Mouse (Mus musculus) intestine, postnatal 0 days (tissue): ENCODE data around the gene Pold1. TPM values are rescaled to one million over a fixed set of nuclear protein-coding genes. Genes with fewer than 3 reads are reported as not detected.

ENCODE experiments used
- ATAC-seq: fragments of 200-750 bp; cut with Nextera tagmentation; 2 replicates; pipeline ENCODE4 v1.8.0; 2017; ENCODE audit warnings: mild to moderate bottlenecking, moderate TSS enrichment, moderate library complexity
- H3K27ac ChIP-seq: fragments of 300-500 bp; sonication (generic); 2 replicates; pipeline ENCODE4 v1.5.1; 2014; ENCODE audit warnings: mild to moderate bottlenecking, low read depth, low read length, moderate library complexity
- H3K27me3 ChIP-seq: fragments of 300-500 bp; sonication (generic); replicated peaks from 2 replicates; pipeline ENCODE4 v1.6.1; 2014; ENCODE audit warnings: low read length, mixed read lengths; ENCODE audit not compliant: control insufficient read depth, insufficient read depth
- H3K36me3 ChIP-seq: fragments of 300-500 bp; sonication (generic); 2 replicates; pipeline ENCODE4 v1.6.1; 2014; ENCODE audit warnings: mild to moderate bottlenecking, moderate library complexity; ENCODE audit not compliant: control insufficient read depth, insufficient read depth
- H3K4me1 ChIP-seq: fragments of 300-500 bp; sonication (generic); replicated peaks from 2 replicates; pipeline ENCODE4 v1.6.1; 2014; ENCODE audit warnings: antibody characterized with exemption, low read length, mixed read lengths; ENCODE audit not compliant: control insufficient read depth, insufficient read depth
- H3K4me2 ChIP-seq: fragments of 300-500 bp; sonication (generic); replicated peaks from 2 replicates; pipeline ENCODE4 v1.6.1; 2014; ENCODE audit warnings: low read depth, mild to moderate bottlenecking, moderate library complexity
- H3K4me3 ChIP-seq: fragments of 300-500 bp; sonication (generic); 2 replicates; pipeline ENCODE4 v1.5.1; 2014; ENCODE audit warnings: low read depth, low read length
- H3K9ac ChIP-seq: fragments of 300-500 bp; sonication (generic); 2 replicates; pipeline ENCODE4 v1.6.1; 2014; ENCODE audit warnings: mild to moderate bottlenecking, low read depth, low read length
- H3K9me3 ChIP-seq: fragments of 300-500 bp; sonication (generic); 2 replicates; pipeline ENCODE4 v1.6.1; 2016; ENCODE audit warnings: mixed run types; ENCODE audit not compliant: control insufficient read depth
- CTCF ChIP-seq: sonication (generic); IDR thresholded peaks from 2 replicates; pipeline ENCODE4 v1.5.1; 2016; ENCODE audit warnings: low read depth, mild to moderate bottlenecking, control low read depth, antibody characterized with exemption, moderate library complexity
- WGBS: fragments of 180-500 bp; shearing (Covaris S2); extraction: QIAGEN DNeasy Blood & Tissue Kit; methylation state at CpG from one replicate; pipeline ENCODE4 v1.1.7; 2014; 5-methylcytosine and 5-hydroxymethylcytosine counted together
- polyA plus RNA-seq: library from polyadenylated mRNA; unstranded; fragments of >200 nt; fragmentation: Nextera tagmentation; extraction: Ambion mirVana; gene quantifications from 2 replicates; pipeline ENCODE4 v1.2.1, GENCODE M21; 2015

Pold1 gene
- polyA plus RNA-seq, 1 experiment from 2014 or later, result 16.8 TPM

GRCm38 (mm10) chr7:44526414-44527154 lies 22.1 kb downstream of the Pold1 start:
- 90% methylated on average over 14 of the region's 14 CpGs for WGBS
- Histone ChIP-seq H3K9me3 (no peaks in the 10 kb centered on the region), H3K27me3 (peaks cover 14% of the 10 kb centered on the region), H3K4me2 (no peak overlapping the region), H3K9ac (no peak overlapping the region), H3K4me3 (no peak overlapping the region), H3K4me1 (peaks cover 3% of the 10 kb centered on the region; the same call in 1 of the 2 replicates), H3K27ac (no peak overlapping the region), H3K36me3 (no peaks in the 10 kb centered on the region)
- TF ChIP-seq CTCF, result no peak
- no peak for ATAC-seq

GRCm38 (mm10) chr7:44525126-44525832 lies 23.4 kb downstream of the Pold1 start:
- Histone ChIP-seq H3K9ac (peak overlapping the region; percentile 26; the same call in 1 of the 2 replicates), H3K9me3 (no peaks in the 10 kb centered on the region), H3K4me1 (peaks cover 3% of the 10 kb centered on the region; the same call in 1 of the 2 replicates), H3K4me3 (peak overlapping the region; percentile 2; the same call in 1 of the 2 replicates), H3K36me3 (no peaks in the 10 kb centered on the region), H3K27ac (no peak overlapping the region), H3K4me2 (peak overlapping the region; percentile 55), H3K27me3 (peaks cover 18% of the 10 kb centered on the region)
- peak; percentile 31 for ATAC-seq
- TF ChIP-seq CTCF, result no peak
- 15% methylated on average over 22 of the region's 22 CpGs for WGBS

- ATAC-seq, result no peak
- H3K9ac ChIP-seq, result peak within 1 kb of the TSS; percentile 26; the same call in 1 of the 2 replicates
- H3K4me2 ChIP-seq, result peak within 1 kb of the TSS; percentile 55
- 41% methylated on average over 12 of the region's 12 CpGs for WGBS
- H3K27ac ChIP-seq, result no peak within 1 kb of the TSS
- H3K36me3 ChIP-seq, result no peaks in the 10 kb centered on the region
- peaks cover 18% of the 10 kb centered on the region for H3K27me3 ChIP-seq
- H3K4me3 ChIP-seq, result peak within 1 kb of the TSS; percentile 2; the same call in 1 of the 2 replicates
- H3K4me1 ChIP-seq, result peaks cover 3% of the 10 kb centered on the region; the same call in 1 of the 2 replicates
- TF ChIP-seq CTCF, result no peak
- H3K9me3 ChIP-seq, result no peaks in the 10 kb centered on the region
Observed at GRCm38 (mm10) chr7:44524502-44524901, 24.1 kb downstream of the Pold1 start, which contains the start of gene Mybpc2. Gene Mybpc2, minus strand, starts transcription at chr7:44524656.

GRCm38 (mm10) chr7:44523056-44523455 lies 25.6 kb downstream of the Pold1 start:
- H3K9me3 ChIP-seq, result no peaks in the 10 kb centered on the region
- TF ChIP-seq CTCF, result no peak
- no peak overlapping the region for H3K4me2 ChIP-seq
- peaks cover 21% of the 10 kb centered on the region for H3K27me3 ChIP-seq
- H3K4me3 ChIP-seq, result no peak overlapping the region
- H3K4me1 ChIP-seq, result peaks cover 3% of the 10 kb centered on the region; the same call in 1 of the 2 replicates
- no peak for ATAC-seq
- no peaks in the 10 kb centered on the region for H3K36me3 ChIP-seq
- no peak overlapping the region for H3K27ac ChIP-seq
- 75% methylated on average over 2 of the region's 2 CpGs for WGBS
- H3K9ac ChIP-seq, result no peak overlapping the region

- 2% methylated on average over 20 of the region's 20 CpGs for WGBS
- H3K4me1 ChIP-seq, result no peaks in the 10 kb centered on the region; the same call in 1 of the 2 replicates
- no peak for ATAC-seq
- no peaks in the 10 kb centered on the region for H3K9me3 ChIP-seq
- H3K4me3 ChIP-seq, result no peak overlapping the region
- H3K27ac ChIP-seq, result no peak overlapping the region
- peak; percentile 91 for TF ChIP-seq CTCF
- H3K4me2 ChIP-seq, result peak overlapping the region; percentile 46
- H3K36me3 ChIP-seq, result no peaks in the 10 kb centered on the region
- peaks cover 21% of the 10 kb centered on the region for H3K27me3 ChIP-seq
- H3K9ac ChIP-seq, result no peak overlapping the region
Observed at GRCm38 (mm10) chr7:44521710-44522109, 26.9 kb downstream of the Pold1 start.

- H3K27ac ChIP-seq, result no peak overlapping the region
- no peak overlapping the region for H3K4me3 ChIP-seq
- H3K27me3 ChIP-seq, result peaks cover 21% of the 10 kb centered on the region
- WGBS, result 68% methylated on average over 3 of the region's 3 CpGs
- H3K4me1 ChIP-seq, result no peaks in the 10 kb centered on the region; the same call in 1 of the 2 replicates
- no peaks in the 10 kb centered on the region for H3K9me3 ChIP-seq
- no peak overlapping the region for H3K9ac ChIP-seq
- no peak for TF ChIP-seq CTCF
- no peak for ATAC-seq
- no peak overlapping the region for H3K4me2 ChIP-seq
- no peaks in the 10 kb centered on the region for H3K36me3 ChIP-seq
Observed at GRCm38 (mm10) chr7:44520990-44521389, 27.7 kb downstream of the Pold1 start.
